Mouse (Mus musculus): ENCODE data around the gene Rnf225. TPM values are rescaled to one million over a fixed set of nuclear protein-coding genes. Genes with fewer than 3 reads are reported as not detected.
A peak's percentile ranks its signal among the peaks of the same experiment; 100 is the strongest.

Rnf225 gene
- total and polyA plus RNA-seq, 3 experiments, result 0.89 to 2.3 TPM; not detected in 1

- Histone ChIP-seq H3K36me3 (ENCODE audit: control insufficient read depth in 1 of 2, insufficient read depth in 2 of 2, low read length in 2 of 2) (peaks cover 0 to 6% of the 10 kb centered on the region in 2 experiments; a peak in 2 of 4 replicates), H3K27me3 (ENCODE audit: control insufficient read depth in 1 of 2, insufficient read depth in 2 of 2, low read length in 2 of 2) (no peaks in the 10 kb centered on the region), H3K27ac (ENCODE audit: control insufficient read depth, low read depth, low read length) (no peak overlapping the region), H3K4me1 (ENCODE audit: control insufficient read depth in 1 of 2, insufficient read depth in 2 of 2, low read length in 2 of 2) (peaks cover 0 to 5% of the 10 kb centered on the region in 2 experiments; a peak in 2 of 4 replicates), H3K79me2 (ENCODE audit: control insufficient read depth, insufficient read depth, low read length, poor library complexity) (peaks cover 4% of the 10 kb centered on the region; the same call in 1 of the 2 replicates), H3K9ac (ENCODE audit: control insufficient read depth, low read depth, low read length, poor library complexity, severe bottlenecking) (no peak overlapping the region), H3K4me3 (ENCODE audit: control insufficient read depth in 1 of 2, insufficient read depth in 1 of 2, low read depth in 2 of 2, low read length in 2 of 2) (no peak overlapping the region), H3K9me3 (replicated peaks; ENCODE audit: insufficient read depth, low read length) (no peaks in the 10 kb centered on the region)
- TF ChIP-seq ZKSCAN1 (IDR thresholded peaks at IDR 0.05; ENCODE audit: low read depth, low read length) (no peak), JUND (IDR thresholded peaks at IDR 0.05; ENCODE audit: low read depth, low read length) (no peak), POLR2A (IDR thresholded peaks at IDR 0.05; ENCODE audit: control insufficient read depth in 1 of 2, insufficient read depth in 1 of 2, low read depth in 1 of 2, low read length in 2 of 2, poor library complexity in 1 of 2) (no peak), RCOR1 (IDR thresholded peaks at IDR 0.05; ENCODE audit: low read depth, low read length) (no peak), CHD2 (IDR thresholded peaks at IDR 0.05; ENCODE audit: low read length) (no peak), RAD21 (IDR thresholded peaks at IDR 0.05; ENCODE audit: low read depth, low read length) (no peak), EP300 (IDR thresholded peaks at IDR 0.05; ENCODE audit: low read depth in 1 of 2, low read length in 2 of 2) (no peak), TCF12 (IDR thresholded peaks at IDR 0.05; ENCODE audit: low read depth, low read length) (no peak), USF1 (IDR thresholded peaks at IDR 0.05; ENCODE audit: low read depth, low read length) (no peak), MXI1 (IDR thresholded peaks at IDR 0.05; ENCODE audit: low read depth, low read length) (no peak), TBP (IDR thresholded peaks at IDR 0.05; ENCODE audit: low read depth, low read length) (no peak)
- no peak for DNase-seq (ENCODE audit: low read depth, low spot score)
Measured at GRCm38 (mm10) chr7:12970906-12971305, 43.7 kb downstream of the Rnf225 start.

- Histone ChIP-seq H3K27ac (ENCODE audit: control insufficient read depth, low read depth, low read length) (peak within 1 kb of the TSS; percentile 88), H3K9ac (ENCODE audit: control insufficient read depth, low read depth, low read length, poor library complexity, severe bottlenecking) (peak within 1 kb of the TSS; percentile 88), H3K27me3 (ENCODE audit: control insufficient read depth in 1 of 2, insufficient read depth in 2 of 2, low read length in 2 of 2) (no peaks in the 10 kb centered on the region), H3K4me3 (ENCODE audit: control insufficient read depth in 1 of 2, insufficient read depth in 1 of 2, low read depth in 2 of 2, low read length in 2 of 2) (peak within 1 kb of the TSS; percentile 83 to 91), H3K9me3 (replicated peaks; ENCODE audit: insufficient read depth, low read length) (no peaks in the 10 kb centered on the region), H3K4me1 (ENCODE audit: control insufficient read depth in 1 of 2, insufficient read depth in 2 of 2, low read length in 2 of 2) (peaks cover 0 to 15% of the 10 kb centered on the region in 2 experiments; a peak in 2 of 4 replicates), H3K36me3 (ENCODE audit: control insufficient read depth in 1 of 2, insufficient read depth in 2 of 2, low read length in 2 of 2) (peaks cover 0 to 11% of the 10 kb centered on the region in 2 experiments; a peak in 2 of 4 replicates), H3K79me2 (ENCODE audit: control insufficient read depth, insufficient read depth, low read length, poor library complexity) (no peaks in the 10 kb centered on the region; the same call in none of the 2 replicates)
- DNase-seq (ENCODE audit: low read depth, low spot score), result peak; percentile 98
- TF ChIP-seq ZC3H11A (IDR thresholded peaks at IDR 0.05; ENCODE audit: low read depth, low read length) (no peak), GATA1 (IDR thresholded peaks at IDR 0.05; ENCODE audit: low read depth, low read length) (no peak), RCOR1 (IDR thresholded peaks at IDR 0.05; ENCODE audit: low read depth, low read length) (0 out of 2 replicates have a peak, but pooled peaks have one; percentile 21), RAD21 (IDR thresholded peaks at IDR 0.05; ENCODE audit: low read depth, low read length) (no peak), POLR2AphosphoS2 (IDR thresholded peaks at IDR 0.05; ENCODE audit: low read length) (no peak), SIN3A (IDR thresholded peaks at IDR 0.05; ENCODE audit: low read length) (peak; percentile 96), USF2 (IDR thresholded peaks at IDR 0.05; ENCODE audit: borderline replicate concordance in 1 of 2, insufficient read depth in 1 of 2, low read depth in 1 of 2, low read length in 2 of 2) (no peak), MXI1 (IDR thresholded peaks at IDR 0.05; ENCODE audit: low read depth, low read length) (peak; percentile 75), CHD1 (IDR thresholded peaks at IDR 0.05; ENCODE audit: low read depth, low read length) (no peak), EP300 (IDR thresholded peaks at IDR 0.05; ENCODE audit: low read depth in 1 of 2, low read length in 2 of 2) (no peak), MAFK (IDR thresholded peaks at IDR 0.05; ENCODE audit: borderline replicate concordance, low read depth, low read length) (no peak), CTCF (IDR thresholded peaks at IDR 0.05 in 2 of 3, conservative IDR thresholded peaks at IDR 0.05 in 1 of 3; ENCODE audit: control insufficient read depth in 1 of 3, insufficient read depth in 1 of 3, low read depth in 2 of 3, low read length in 3 of 3, poor library complexity in 1 of 3, severe bottlenecking in 1 of 3) (no peak), POLR2AphosphoS5 (IDR thresholded peaks at IDR 0.05; ENCODE audit: borderline replicate concordance, low read depth, low read length) (no peak), MEF2A (IDR thresholded peaks at IDR 0.05; ENCODE audit: extremely low read depth, insufficient replicate concordance, low read depth, low read length, poor library complexity, severe bottlenecking) (no peak), BHLHE40 (IDR thresholded peaks at IDR 0.05; ENCODE audit: borderline replicate concordance, low read depth, low read length) (no peak; the same call in 1 of the 2 replicates), MYB (IDR thresholded peaks at IDR 0.05; ENCODE audit: low read depth, low read length) (no peak; the same call in 1 of the 2 replicates), TAL1 (IDR thresholded peaks at IDR 0.05; ENCODE audit: low read length) (no peak), POLR2A (IDR thresholded peaks at IDR 0.05; ENCODE audit: control insufficient read depth in 1 of 2, insufficient read depth in 1 of 2, low read depth in 1 of 2, low read length in 2 of 2, poor library complexity in 1 of 2) (peak; percentile 10 to 72; a peak in 2 of 4 replicates), TCF12 (IDR thresholded peaks at IDR 0.05; ENCODE audit: low read depth, low read length) (peak; percentile 58), ZKSCAN1 (IDR thresholded peaks at IDR 0.05; ENCODE audit: low read depth, low read length) (no peak), CHD2 (IDR thresholded peaks at IDR 0.05; ENCODE audit: low read length) (peak; percentile 24; the same call in 1 of the 2 replicates), NRF1 (IDR thresholded peaks at IDR 0.05; ENCODE audit: insufficient read depth, low read depth, low read length, poor library complexity, severe bottlenecking) (peak; percentile 83), USF1 (IDR thresholded peaks at IDR 0.05; ENCODE audit: low read depth, low read length) (peak; percentile 11; the same call in 1 of the 2 replicates), ELF1 (IDR thresholded peaks at IDR 0.05; ENCODE audit: low read depth, low read length) (peak; percentile 90), NELFE (IDR thresholded peaks at IDR 0.05; ENCODE audit: low read depth, low read length) (peak; percentile 61)
Measured at GRCm38 (mm10) chr7:12977682-12978389, 50.6 kb downstream of the Rnf225 start, which contains the start of gene Zfp446. Gene Zfp446, plus strand, starts transcription at chr7:12977848.
